In genomic region chr7:102065046-102065891, GRCm38 (mm10) we compare ENCODE assay signal across 7 mouse cellular contexts. TPM values are rescaled to one million over a fixed set of nuclear protein-coding genes. Genes with fewer than 3 reads are reported as not detected.
A peak's percentile ranks its signal among the peaks of the same experiment; 100 is the strongest.
DNase-seq lines count a peak whose midpoint lies in the region; ATAC-seq lines count a peak whose summit lies in the region.

TSS of gene Rnf121 (minus strand) at chr7:102065469.
TSS of gene Xndc1 (plus strand) at chr7:102065511.
TSS of gene Xntrpc (plus strand) at chr7:102065713.

- no peaks in the 10 kb centered on the region for H3K36me3 ChIP-seq in embryonic facial prominence, embryonic 11.5 days (replicated peaks; ENCODE audit: control insufficient read depth, insufficient read depth, low read depth, low read length)
- peaks cover 40% of the 10 kb centered on the region for H3K36me3 ChIP-seq in limb, embryonic 10.5 days
- H3K36me3 ChIP-seq in midbrain, embryonic 13.5 days: 0 out of 2 replicates have a peak, but pooled peaks cover 3% of the 10 kb centered on the region

- H3K9me3 ChIP-seq in embryonic facial prominence, embryonic 11.5 days (replicated peaks; ENCODE audit: control insufficient read depth, low read length): no peaks in the 10 kb centered on the region
- no peaks in the 10 kb centered on the region for H3K9me3 ChIP-seq in limb, embryonic 10.5 days (replicated peaks)
- no peaks in the 10 kb centered on the region for H3K9me3 ChIP-seq in midbrain, embryonic 13.5 days

- WGBS in embryonic facial prominence, embryonic 11.5 days: under 1% methylated on average over 56 of the region's 56 CpGs
- under 1% methylated on average over 56 of the region's 56 CpGs for WGBS in limb, embryonic 10.5 days
- under 1% methylated on average over 56 of the region's 56 CpGs for WGBS in midbrain, embryonic 13.5 days

- peak within 1 kb of the TSS; percentile 80 for H3K9ac ChIP-seq in embryonic facial prominence, embryonic 11.5 days (replicated peaks; ENCODE audit: low read length)
- H3K9ac ChIP-seq in midbrain, embryonic 13.5 days (replicated peaks): peak within 1 kb of the TSS; percentile 81

- 0 out of 2 replicates have a peak within 1 kb of the TSS, but pooled peaks have one; percentile 49 for H3K27ac ChIP-seq in embryonic facial prominence, embryonic 11.5 days (replicated peaks; ENCODE audit: low read depth, low read length)
- peak within 1 kb of the TSS; percentile 90 for H3K27ac ChIP-seq in limb, embryonic 10.5 days
- H3K27ac ChIP-seq in midbrain, embryonic 13.5 days: peak within 1 kb of the TSS; percentile 80

- peak; percentile 98 for ATAC-seq in embryonic facial prominence, embryonic 11.5 days (replicated peaks; ENCODE audit: insufficient number of reproducible peaks, low FRiP score, low TSS enrichment, low read depth)
- ATAC-seq in granulocyte monocyte progenitor cell, adult 5-6 weeks (replicated peaks; ENCODE audit: poor library complexity, severe bottlenecking): peak; percentile 97
- peak; percentile 100 for ATAC-seq in midbrain, embryonic 13.5 days

- H3K4me2 ChIP-seq in embryonic facial prominence, embryonic 11.5 days (ENCODE audit: low read depth, low read length): peak within 1 kb of the TSS; percentile 56
- H3K4me2 ChIP-seq in midbrain, embryonic 13.5 days (replicated peaks): peak within 1 kb of the TSS; percentile 75

- DNase-seq in adrenal gland, postnatal 14 days: peak; percentile 97
- peak; percentile 95 for DNase-seq in embryonic facial prominence, embryonic 11.5 days (ENCODE audit: low spot score)
- peak; percentile 93 for DNase-seq in kidney, adult 11 months
- DNase-seq in limb, embryonic 10.5 days (ENCODE audit: low spot score): peak; percentile 96
- DNase-seq in spleen, adult 12 weeks (ENCODE audit: low spot score): peak; percentile 91

- H3K27me3 ChIP-seq in embryonic facial prominence, embryonic 11.5 days (ENCODE audit: control insufficient read depth, insufficient read depth, low read length): no peaks in the 10 kb centered on the region
- H3K27me3 ChIP-seq in limb, embryonic 10.5 days (ENCODE audit: low read depth, poor library complexity, severe bottlenecking): no peaks in the 10 kb centered on the region
- H3K27me3 ChIP-seq in midbrain, embryonic 13.5 days: no peaks in the 10 kb centered on the region

- peak within 1 kb of the TSS; percentile 78 for H3K4me3 ChIP-seq in embryonic facial prominence, embryonic 11.5 days (ENCODE audit: low read depth, low read length)
- H3K4me3 ChIP-seq in limb, embryonic 10.5 days: peak within 1 kb of the TSS; percentile 83
- H3K4me3 ChIP-seq in midbrain, embryonic 13.5 days (replicated peaks): peak within 1 kb of the TSS; percentile 81

- peaks cover 4% of the 10 kb centered on the region; the same call in 1 of the 2 replicates for H3K4me1 ChIP-seq in embryonic facial prominence, embryonic 11.5 days (ENCODE audit: control insufficient read depth, insufficient read depth, low read length)
- peaks cover 16% of the 10 kb centered on the region for H3K4me1 ChIP-seq in limb, embryonic 10.5 days
- peaks cover 35% of the 10 kb centered on the region for H3K4me1 ChIP-seq in midbrain, embryonic 13.5 days (replicated peaks)

RNA-seq across cellular contexts. Expression of gene Rnf121, which starts in this region (rescaled TPM):
- total RNA-seq in adrenal gland, postnatal 14 days (2021): 30.4 and 32.0 TPM in 2 replicates
- 26.9 and 28.9 TPM in 2 replicates for polyA plus RNA-seq in embryonic facial prominence, embryonic 11.5 days (2014; fragmentation: Nextera tagmentation; extraction: Ambion mirVana)
- total RNA-seq in granulocyte monocyte progenitor cell, adult 5-6 weeks (2014; fragmentation: Nextera tagmentation): 11.2 and 13.2 TPM in 2 replicates
- 12.0 and 13.1 TPM in 2 replicates for total RNA-seq in granulocyte monocyte progenitor cell, adult 5-6 weeks (2017)
- polyA plus RNA-seq in limb, embryonic 10.5 days (2016; fragmentation: Nextera tagmentation; extraction: Ambion mirVana): 29.3 and 31.0 TPM in 2 replicates
- 30.1 and 30.9 TPM in 2 replicates for polyA plus RNA-seq in midbrain, embryonic 13.5 days (2015; fragmentation: Nextera tagmentation; extraction: Ambion mirVana)

RNA-seq across cellular contexts. Expression of gene Xndc1, which starts in this region (rescaled TPM):
- total RNA-seq in adrenal gland, postnatal 14 days (2021): 12.1 and 17.2 TPM in 2 replicates
- polyA plus RNA-seq in embryonic facial prominence, embryonic 11.5 days (2014; fragmentation: Nextera tagmentation; extraction: Ambion mirVana): 23.0 and 23.8 TPM in 2 replicates
- 56.6 and 64.4 TPM in 2 replicates for total RNA-seq in granulocyte monocyte progenitor cell, adult 5-6 weeks (2014; fragmentation: Nextera tagmentation)
- 17.0 and 23.2 TPM in 2 replicates for total RNA-seq in granulocyte monocyte progenitor cell, adult 5-6 weeks (2017)
- polyA plus RNA-seq in limb, embryonic 10.5 days (2016; fragmentation: Nextera tagmentation; extraction: Ambion mirVana): 39.7 and 51.5 TPM in 2 replicates
- polyA plus RNA-seq in midbrain, embryonic 13.5 days (2015; fragmentation: Nextera tagmentation; extraction: Ambion mirVana): 32.2 and 34.9 TPM in 2 replicates

RNA-seq across cellular contexts. Expression of gene Xntrpc, which starts in this region (rescaled TPM):
- total RNA-seq in adrenal gland, postnatal 14 days (2021): 1.2 and 1.5 TPM in 2 replicates
- 1.4 and 1.9 TPM in 2 replicates for polyA plus RNA-seq in embryonic facial prominence, embryonic 11.5 days (2014; fragmentation: Nextera tagmentation; extraction: Ambion mirVana)
- total RNA-seq in granulocyte monocyte progenitor cell, adult 5-6 weeks (2014; fragmentation: Nextera tagmentation): 1.8 and 3.4 TPM in 2 replicates
- 1.5 and 2.3 TPM in 2 replicates for total RNA-seq in granulocyte monocyte progenitor cell, adult 5-6 weeks (2017)
- polyA plus RNA-seq in limb, embryonic 10.5 days (2016; fragmentation: Nextera tagmentation; extraction: Ambion mirVana): 1.4 and 1.8 TPM in 2 replicates
- 1.3 and 1.5 TPM in 2 replicates for polyA plus RNA-seq in midbrain, embryonic 13.5 days (2015; fragmentation: Nextera tagmentation; extraction: Ambion mirVana)

Comparison
In these comparisons a context has a peak if more than half of its experiments do, and no peak if none do; other contexts are left out.
1. Peak in every context shown above with its lines: DNase-seq, ATAC-seq, H3K4me3 ChIP-seq and H3K27ac ChIP-seq.